In the genomic region with DNA sequence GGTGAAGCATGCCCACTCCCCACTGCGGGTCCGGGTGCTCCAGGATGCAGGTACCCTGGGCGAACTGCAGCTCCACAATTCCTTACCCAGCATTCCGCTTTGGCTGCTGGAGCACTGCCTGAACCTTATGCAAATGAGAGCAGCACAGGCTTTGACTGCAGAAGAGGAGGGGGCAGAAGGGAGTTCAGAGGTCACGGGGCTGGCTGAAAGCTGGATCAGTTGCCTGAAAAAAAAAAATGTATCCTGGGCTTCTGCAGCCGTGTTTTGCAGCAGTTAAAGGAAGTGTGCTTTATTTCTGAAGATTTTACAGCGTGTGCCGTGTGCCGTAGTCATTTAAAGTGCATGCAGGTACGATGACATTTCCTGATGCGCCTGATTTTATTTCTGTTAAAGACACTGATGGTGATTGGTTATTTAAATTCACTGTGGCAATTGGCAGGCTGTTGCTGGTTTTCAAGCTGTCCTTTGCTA, we compare ENCODE assay signal across 9 mouse cellular contexts.
DNase-seq lines count a peak whose midpoint lies in the region; ATAC-seq and TF ChIP-seq lines count a peak whose summit lies in the region.
"Had no signal": no experiment of that assay in that cellular context is flagged by ENCODE, and none has a peak within 500 bp of the region (broad histone marks: within the 10 kb centered on the region; RNA-seq: fewer than 3 reads in every experiment).

No protein-coding gene starts in this region.

- H3K9me3 ChIP-seq in embryonic facial prominence, embryonic 14.5 days (ENCODE audit: control insufficient read depth, low read length), result no peaks in the 10 kb centered on the region
- H3K9me3 ChIP-seq in lung, embryonic 14.5 days (ENCODE audit: low read depth, low read length), result no peaks in the 10 kb centered on the region

- peak overlapping the region; percentile 67 for H3K4me2 ChIP-seq in embryonic facial prominence, embryonic 14.5 days (ENCODE audit: low read depth, low read length)
- peak overlapping the region; percentile 74 for H3K4me2 ChIP-seq in lung, embryonic 14.5 days

- no peaks in the 10 kb centered on the region for H3K36me3 ChIP-seq in embryonic facial prominence, embryonic 14.5 days (ENCODE audit: control insufficient read depth, insufficient read depth, low read length)
- no peaks in the 10 kb centered on the region for H3K36me3 ChIP-seq in lung, embryonic 14.5 days (ENCODE audit: insufficient read depth)

- H3K27ac ChIP-seq in embryonic facial prominence, embryonic 14.5 days (replicated peaks; ENCODE audit: low read depth, low read length), result no peak overlapping the region
- no peak overlapping the region for H3K27ac ChIP-seq in lung, embryonic 14.5 days (ENCODE audit: low read depth)

- peak overlapping the region; percentile 58 for H3K9ac ChIP-seq in embryonic facial prominence, embryonic 14.5 days (ENCODE audit: low read depth, low read length)
- peak overlapping the region; percentile 27 for H3K9ac ChIP-seq in lung, embryonic 14.5 days

- TF ChIP-seq POLR2A in lung, adult 2 months (IDR thresholded peaks at IDR 0.05; ENCODE audit: borderline replicate concordance, extremely low read depth, low read depth, low read length), result no peak

- TF ChIP-seq CTCF in lung, adult 2 months (IDR thresholded peaks at IDR 0.05; ENCODE audit: insufficient read depth, low read length), result no peak
- TF ChIP-seq CTCF in lung, embryonic 14.5 days (IDR thresholded peaks at IDR 0.05; ENCODE audit: low read depth), result no peak

- ATAC-seq in embryonic facial prominence, embryonic 14.5 days (ENCODE audit: low read depth), result peak; percentile 88
- peak; percentile 49 to 62 for ATAC-seq in hematopoietic stem cell, adult 5-6 weeks (replicated peaks in 1 of 2; ENCODE audit: insufficient read depth in 1 of 2, low FRiP score in 2 of 2, low TSS enrichment in 1 of 2, low read depth in 1 of 2, poor library complexity in 2 of 2, severe bottlenecking in 2 of 2)
- peak; percentile 90 for ATAC-seq in lung, embryonic 14.5 days (ENCODE audit: insufficient read depth)

- H3K4me1 ChIP-seq in lung, adult 2 months (ENCODE audit: control insufficient read depth, insufficient read depth, low read length), result 0 out of 2 replicates have a peak, but pooled peaks cover 3% of the 10 kb centered on the region
- no peaks in the 10 kb centered on the region for H3K4me1 ChIP-seq in embryonic facial prominence, embryonic 14.5 days (ENCODE audit: control insufficient read depth, insufficient read depth, low read length)
- no peaks in the 10 kb centered on the region for H3K4me1 ChIP-seq in lung, embryonic 14.5 days (ENCODE audit: insufficient read depth)

- H3K4me3 ChIP-seq in lung, adult 2 months (replicated peaks; ENCODE audit: extremely low read depth, low read depth, low read length), result peak overlapping the region; percentile 27
- peak overlapping the region; percentile 46 for H3K4me3 ChIP-seq in embryonic facial prominence, embryonic 14.5 days (ENCODE audit: low read depth, low read length)
- H3K4me3 ChIP-seq in lung, embryonic 14.5 days (ENCODE audit: low read depth, low read length), result peak overlapping the region; percentile 41
- H3K4me3 ChIP-seq: myocyte had no signal

- DNase-seq in lung, adult 2 months, result no peak
- no peak for DNase-seq in lung, postnatal 14 days
- peak; percentile 84 for DNase-seq in embryonic facial prominence, embryonic 14.5 days (ENCODE audit: low spot score)
- DNase-seq in layer of hippocampus, adult 9-11 months, result peak; percentile 83
- DNase-seq in lung, embryonic 14.5 days, result peak; percentile 68
- DNase-seq in right cerebral cortex, adult 18-20 months, result peak; percentile 81
- no peak for DNase-seq in thymus, adult 18-20 months

- WGBS in lung, adult 2 months, result 4% methylated on average over 11 of the region's 11 CpGs
- WGBS in embryonic facial prominence, embryonic 14.5 days, result under 1% methylated on average over 11 of the region's 11 CpGs
- WGBS in lung, embryonic 14.5 days, result 5% methylated on average over 11 of the region's 11 CpGs

- H3K27me3 ChIP-seq in embryonic facial prominence, embryonic 14.5 days (replicated peaks; ENCODE audit: control insufficient read depth, insufficient read depth, low read length), result no peaks in the 10 kb centered on the region
- H3K27me3 ChIP-seq in lung, embryonic 14.5 days (ENCODE audit: insufficient read depth, low read length), result no peaks in the 10 kb centered on the region

Comparison
In these comparisons a context has a peak if more than half of its experiments do, and no peak if none do; other contexts are left out.
1. DNase-seq: peak in embryonic facial prominence, embryonic 14.5 days (single experiment), layer of hippocampus, adult 9-11 months (single experiment), lung, embryonic 14.5 days (single experiment) and right cerebral cortex, adult 18-20 months (single experiment); none in lung, adult 2 months (single experiment), lung, postnatal 14 days (single experiment) and thymus, adult 18-20 months (0 of 2).
2. Peak in every context shown above with its lines, with median percentiles within 50 percentile points of each other: H3K4me3 ChIP-seq and ATAC-seq.